Mouse (Mus musculus): ENCODE results near the gene Ppp2ca.

- no peak for TF ChIP-seq POLR2A (IDR thresholded peaks at IDR 0.05; ENCODE audit: low read depth, low read length)
- no peak for TF ChIP-seq CTCF (IDR thresholded peaks at IDR 0.05; ENCODE audit: extremely low read depth, insufficient read depth, insufficient read length, insufficient replicate concordance)
Measured at GRCm38 (mm10) chr11:52105503-52105902, 7.0 kb downstream of the Ppp2ca start.
